Mouse (Mus musculus): ENCODE data around the gene Aif1.
A peak's percentile ranks its signal among the peaks of the same experiment; 100 is the strongest.

Gene Aif1

DNA sequence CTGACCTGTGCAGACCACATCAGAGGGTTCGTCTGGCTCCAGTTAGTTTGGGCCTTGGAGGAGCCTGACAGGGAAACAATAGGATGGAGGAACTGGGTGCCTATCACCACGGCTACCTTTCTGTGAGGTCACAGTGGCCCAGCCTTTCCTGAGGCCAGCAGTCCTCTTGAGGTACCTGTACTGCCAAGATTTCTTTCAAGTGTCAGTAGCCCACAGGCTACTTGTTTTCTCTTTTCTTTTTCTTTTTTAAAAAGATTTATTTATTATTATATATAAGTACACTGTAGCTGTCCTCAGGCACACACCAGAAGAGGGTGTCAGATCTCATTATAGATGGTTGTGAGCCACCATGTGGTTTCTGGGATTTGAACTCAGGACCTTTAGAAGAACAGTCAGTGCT is at the start of gene Aif1:
TSS of gene Aif1 (minus strand) at position 101 of the 400 bp plus-strand sequence.
- DNase-seq (ENCODE audit: low read depth): no peak

DNA sequence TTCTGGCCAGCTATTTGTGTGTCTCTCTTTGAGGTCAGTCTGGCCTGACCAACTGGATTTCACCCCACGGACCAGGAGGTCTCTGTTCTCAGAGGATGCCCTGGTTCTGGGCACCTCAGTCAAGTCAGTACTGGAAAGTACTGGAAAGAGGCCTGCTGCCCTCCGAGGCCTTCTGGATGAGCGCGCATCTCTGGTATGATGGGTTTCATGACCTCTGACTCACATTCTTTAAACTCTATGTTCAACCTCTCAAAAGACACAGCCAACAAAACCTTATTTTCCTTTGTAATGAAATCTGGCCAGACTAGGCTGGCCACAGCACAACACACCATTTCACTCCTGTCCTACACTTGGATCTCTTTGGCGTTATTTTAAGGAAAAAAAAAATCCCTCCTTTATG is 49.6 kb upstream of the Aif1 start:
- no peak for DNase-seq (ENCODE audit: low read depth)

DNA sequence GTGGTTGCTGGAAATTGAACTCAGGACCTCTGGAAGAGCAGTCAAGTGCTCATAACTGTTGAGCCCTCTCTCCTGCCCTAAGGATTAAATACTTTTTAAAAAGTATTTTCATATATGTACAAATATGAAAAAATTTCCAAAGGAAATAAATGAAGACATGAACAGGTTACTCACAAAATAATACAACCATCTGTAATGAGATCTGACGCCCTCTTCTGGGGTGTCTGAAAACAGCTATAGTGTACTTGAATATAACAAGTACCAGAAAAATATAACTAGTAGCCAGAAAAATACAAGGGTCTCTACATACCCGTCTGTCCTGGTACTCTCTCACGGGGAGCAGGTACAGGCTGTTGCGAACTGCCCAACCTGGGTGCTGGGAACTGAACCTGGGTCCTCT is 48.8 kb upstream of the Aif1 start:
- peak; percentile 40 for DNase-seq (ENCODE audit: low read depth)

DNA sequence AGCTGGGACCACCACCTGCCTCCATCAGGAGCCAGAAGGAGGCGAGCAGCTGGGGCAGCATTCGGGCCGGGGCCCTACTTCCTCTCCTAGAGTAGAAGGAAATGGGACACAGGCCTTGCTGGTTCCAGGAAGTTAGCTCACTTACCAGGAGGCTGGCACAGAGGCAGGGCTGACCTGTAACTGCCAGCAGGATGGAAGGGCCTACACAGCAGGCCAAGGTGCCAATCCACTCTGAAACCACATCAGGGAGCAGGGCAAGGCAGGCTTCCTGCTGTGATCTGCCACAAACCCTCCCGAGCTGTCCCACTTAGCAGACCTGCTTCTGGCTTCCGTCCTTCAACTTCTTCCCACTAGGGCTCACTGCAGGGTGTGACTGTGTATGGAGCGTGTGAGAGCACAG is 46.4 kb upstream of the Aif1 start:
- DNase-seq (ENCODE audit: low read depth): peak; percentile 96

DNA sequence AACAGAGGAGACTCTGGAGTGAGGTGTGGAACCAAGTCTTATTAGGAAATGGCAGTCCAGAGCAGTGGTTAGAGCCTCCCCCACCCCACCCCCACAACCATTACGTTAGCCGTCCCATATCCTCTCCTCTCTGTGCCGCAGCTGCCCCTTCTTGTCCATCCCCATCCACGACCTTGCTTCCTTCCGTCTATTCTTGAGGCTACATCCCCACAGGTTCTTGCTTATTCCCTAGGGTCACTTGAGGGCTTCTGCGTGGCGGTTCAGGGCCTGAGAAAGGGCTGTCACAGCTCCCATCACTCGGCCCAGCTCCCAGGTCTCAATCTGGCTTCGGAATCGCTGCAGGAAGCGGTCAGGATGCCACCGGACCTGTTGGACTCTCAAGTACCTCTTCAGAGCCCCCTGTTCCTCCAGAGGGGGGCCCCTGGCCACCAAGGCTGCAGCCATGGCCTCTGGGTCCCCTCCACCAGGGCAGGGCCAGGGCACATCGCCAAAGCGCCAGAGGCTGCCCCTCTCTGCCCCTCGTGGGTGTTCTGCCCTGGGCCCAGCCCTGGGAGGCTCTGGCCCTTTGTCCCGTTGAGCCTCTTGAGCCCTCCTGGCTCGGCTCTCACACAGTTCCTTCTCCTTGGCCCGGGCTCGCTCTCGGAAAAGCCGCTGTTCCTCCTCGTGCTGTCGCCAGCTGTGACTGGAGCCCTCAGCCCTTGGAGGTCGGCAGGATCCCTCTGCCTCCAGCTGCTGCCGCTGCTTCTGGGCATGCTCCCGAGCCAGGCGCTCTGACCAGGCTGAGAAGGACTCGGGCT is 44.5 kb upstream of the Aif1 start, which contains the start of gene Gm16181:
TSS of gene Gm16181 (plus strand) at position 679 of the 797 bp plus-strand sequence.
- no peak for DNase-seq (ENCODE audit: low read depth)

DNA sequence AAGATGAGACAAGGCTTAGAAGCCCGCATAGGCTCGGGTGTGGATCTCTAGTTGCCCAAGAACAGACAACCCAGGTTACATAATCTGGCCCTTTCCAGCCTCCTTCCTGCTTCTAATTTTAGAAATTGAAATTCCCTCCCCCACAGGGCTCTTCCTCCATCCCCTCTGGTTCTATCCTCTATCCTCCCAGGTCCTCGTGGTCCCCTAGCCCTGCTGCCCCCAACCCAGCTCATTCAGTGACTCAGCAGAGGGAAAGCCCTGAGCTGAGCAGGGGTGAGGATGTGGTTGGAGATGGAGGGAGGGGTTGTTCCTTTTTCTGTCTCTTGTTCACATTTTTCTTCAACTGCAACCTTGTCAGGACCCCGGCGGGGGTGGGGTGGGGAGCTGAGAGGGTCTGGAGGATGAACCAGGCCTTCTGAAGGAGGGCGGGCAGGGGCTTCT is 43.8 kb upstream of the Aif1 start:
- DNase-seq (ENCODE audit: low read depth): peak; percentile 88

DNA sequence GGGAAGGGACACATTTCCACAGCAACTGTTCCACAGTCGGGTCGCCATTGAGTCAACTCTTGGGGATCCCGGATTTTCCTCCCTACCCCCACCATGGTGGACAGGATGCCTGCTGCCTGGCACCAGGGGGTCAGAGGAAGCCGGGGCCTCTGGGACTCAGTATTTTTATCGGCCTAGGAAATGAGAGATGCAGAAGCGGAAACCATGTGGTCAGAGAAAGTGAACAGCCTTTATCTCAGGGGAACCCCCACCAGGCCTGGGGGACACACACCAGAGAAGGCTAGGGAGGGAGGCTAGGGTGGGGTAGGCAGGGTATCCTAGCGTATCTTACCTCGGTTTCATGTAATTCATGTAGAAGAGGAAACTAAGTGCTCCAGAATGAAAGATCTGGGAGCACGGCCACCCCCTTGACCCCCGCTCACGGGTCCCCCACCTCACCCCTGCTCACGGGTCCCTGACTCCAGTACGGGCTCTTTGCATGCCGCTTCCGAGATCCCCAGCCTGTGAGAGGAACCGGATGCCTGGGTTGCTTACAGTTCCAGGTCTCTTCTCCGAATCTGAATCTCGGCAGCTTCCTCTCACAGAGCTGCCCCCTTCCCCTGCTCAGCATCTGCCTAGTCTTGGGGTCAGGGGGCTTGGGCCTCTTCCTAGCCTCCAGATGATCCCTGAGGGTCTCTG is 42.8 kb upstream of the Aif1 start:
- peak; percentile 94 for DNase-seq (ENCODE audit: low read depth)

DNA sequence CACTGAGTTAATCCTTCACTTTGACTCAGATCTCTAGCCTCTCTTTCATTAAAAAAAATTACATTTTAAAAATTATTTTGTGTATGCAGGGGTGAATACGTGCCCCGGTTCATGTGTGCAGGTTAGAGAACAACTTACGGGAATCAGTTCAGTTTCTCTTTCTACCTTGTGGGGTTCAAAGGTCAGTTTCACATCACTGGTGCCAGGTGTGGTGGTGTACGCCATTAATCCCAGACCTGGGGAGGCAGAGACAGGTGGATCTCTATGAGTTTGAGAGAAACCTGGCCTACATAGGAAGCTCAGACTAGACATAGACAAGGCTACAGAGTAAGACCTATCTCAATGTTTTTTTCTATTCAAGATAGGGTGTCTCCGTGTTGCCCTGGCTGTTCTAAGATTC is 37.2 kb upstream of the Aif1 start:
- no peak for DNase-seq (ENCODE audit: low read depth)

DNA sequence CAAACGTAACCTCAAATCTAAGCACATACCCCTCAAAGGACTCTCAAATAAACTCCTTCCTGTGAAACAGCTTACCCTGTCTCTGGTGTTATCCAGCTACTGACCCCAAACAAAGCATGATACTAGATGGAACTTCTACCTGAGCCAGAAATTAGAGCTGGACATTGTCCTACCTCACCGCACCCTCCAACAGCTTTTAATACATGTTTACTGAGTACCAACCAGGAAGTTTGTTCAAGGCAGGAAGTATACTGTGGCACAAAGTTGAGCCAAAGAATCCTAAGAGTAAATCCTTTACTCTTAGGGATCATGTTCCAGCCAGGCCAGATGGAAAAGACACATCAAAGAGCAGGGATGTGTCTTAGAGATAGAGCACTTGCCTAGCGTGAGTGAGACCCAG is 34.7 kb upstream of the Aif1 start:
- DNase-seq (ENCODE audit: low read depth): no peak

DNA sequence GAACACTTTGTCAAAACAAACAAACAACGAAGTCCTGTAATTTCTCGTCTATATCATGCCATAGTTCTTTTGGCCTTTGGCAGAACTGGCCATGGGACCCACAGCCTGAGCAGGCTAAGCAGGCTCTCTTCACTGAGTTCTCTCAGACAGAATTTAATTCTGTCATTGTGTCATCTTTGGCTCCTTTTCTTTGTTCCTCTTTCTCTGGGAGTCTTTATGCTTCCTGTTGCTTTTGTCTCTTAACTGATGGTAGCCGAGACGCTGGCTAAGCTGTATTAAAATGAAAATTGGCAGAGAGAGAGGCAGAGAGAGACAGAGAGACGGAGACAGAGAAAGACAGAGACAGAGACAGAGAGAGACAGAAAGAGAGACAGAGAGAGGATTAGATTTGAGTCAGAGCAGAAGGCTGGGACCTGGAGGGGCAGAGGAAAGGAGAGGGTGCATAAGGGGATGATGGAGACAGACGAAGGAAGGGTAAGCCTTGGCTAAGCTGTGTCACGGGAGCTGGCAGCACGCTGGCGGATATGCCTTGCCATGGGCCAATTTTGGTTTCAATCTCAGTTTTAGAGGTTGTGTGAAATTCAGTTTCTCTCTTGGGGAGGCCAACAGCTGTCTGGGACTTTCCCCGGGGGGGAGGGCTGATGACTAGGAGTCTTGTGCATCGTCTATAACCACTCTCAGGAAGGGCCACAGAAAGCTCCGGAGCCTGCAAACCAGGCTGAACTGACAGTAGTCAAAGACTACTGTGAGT is 34.1 kb upstream of the Aif1 start:
- DNase-seq (ENCODE audit: low read depth): no peak

DNA sequence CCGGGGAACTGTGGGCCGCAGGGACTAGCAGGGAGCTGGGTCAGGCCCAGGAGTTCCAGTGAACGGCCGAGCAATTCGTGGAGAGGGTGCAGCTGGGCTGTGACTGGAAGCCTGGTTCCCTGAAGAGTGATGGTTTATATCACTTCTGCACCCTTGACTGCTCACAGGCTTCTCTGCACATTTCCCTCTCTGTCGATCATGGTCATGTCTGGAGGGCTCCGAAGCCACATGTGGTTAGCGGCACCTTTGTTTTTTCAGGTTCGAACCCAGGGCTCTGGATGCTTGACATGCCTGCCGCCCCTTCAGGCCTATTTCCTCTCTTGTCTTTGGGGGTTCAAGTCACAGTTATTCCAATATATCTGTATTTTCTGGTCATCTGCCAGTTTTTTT is 29.5 kb upstream of the Aif1 start:
- DNase-seq (ENCODE audit: low read depth): no peak

DNA sequence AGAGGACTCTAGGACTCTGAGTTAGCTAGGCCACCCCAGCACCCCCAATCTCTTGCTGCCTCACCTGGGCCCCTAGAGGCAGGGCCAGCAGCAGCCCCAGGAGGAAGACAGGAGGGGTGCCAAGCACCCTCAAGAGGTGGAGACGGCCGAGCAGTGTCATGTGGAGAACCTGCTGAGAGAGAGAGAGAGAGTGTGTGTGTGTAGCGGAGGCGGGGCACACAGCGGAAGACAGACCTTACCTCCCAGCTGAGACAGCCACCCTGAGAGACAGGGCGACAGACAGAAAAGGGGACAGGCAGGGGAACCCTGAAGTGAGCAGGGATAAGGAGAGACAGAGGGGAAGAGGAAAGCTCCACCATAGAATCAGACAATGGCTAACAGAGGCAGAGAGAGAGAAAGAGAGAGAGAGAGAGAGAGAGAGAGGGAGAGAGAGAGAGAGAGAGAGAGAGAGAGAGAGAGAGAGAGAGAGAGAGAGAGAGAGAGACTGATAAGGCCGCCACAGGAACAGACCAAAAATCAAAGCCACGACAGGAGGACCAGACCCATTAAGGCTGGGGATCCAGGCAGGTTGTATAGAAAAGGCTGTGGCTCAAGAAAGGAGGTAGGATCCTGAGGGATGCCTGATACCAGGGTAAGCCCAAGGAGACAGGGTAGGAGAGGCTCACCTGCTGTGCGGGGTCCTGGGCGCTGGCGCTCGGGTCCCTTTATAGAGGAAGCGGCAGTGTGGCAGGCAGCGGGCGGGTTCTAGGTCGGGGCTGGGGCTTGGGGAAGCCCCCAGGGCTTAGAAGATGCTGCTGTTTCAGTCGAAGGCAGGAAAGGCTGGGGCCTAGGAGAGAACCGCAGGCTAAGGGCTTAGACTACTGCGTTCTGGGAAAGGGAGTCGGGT is 28.9 kb upstream of the Aif1 start, which contains the start of gene Lta:
TSS of gene Lta (minus strand) at position 858 of the 886 bp plus-strand sequence.
- no peak for DNase-seq (ENCODE audit: low read depth)

DNA sequence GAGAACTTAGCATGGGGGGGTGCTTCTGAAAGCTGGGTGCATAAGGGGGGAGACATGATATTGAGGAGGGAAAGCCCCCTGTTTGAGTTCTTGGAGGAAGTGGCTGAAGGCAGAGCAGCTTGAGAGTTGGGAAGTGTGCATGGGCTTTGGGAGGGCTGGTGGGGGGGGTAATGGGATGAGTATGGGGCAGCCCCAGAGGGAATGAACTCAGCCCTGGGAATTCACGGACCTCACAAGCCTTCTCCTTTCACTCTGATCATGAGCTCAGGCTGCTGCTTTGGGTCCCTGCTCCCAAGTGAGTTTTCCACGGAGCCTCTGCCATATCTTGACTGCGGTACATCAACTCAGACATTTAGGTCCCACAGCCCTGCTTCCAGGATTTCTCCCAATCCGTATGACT is 26.6 kb upstream of the Aif1 start:
- DNase-seq (ENCODE audit: low read depth): no peak

DNA sequence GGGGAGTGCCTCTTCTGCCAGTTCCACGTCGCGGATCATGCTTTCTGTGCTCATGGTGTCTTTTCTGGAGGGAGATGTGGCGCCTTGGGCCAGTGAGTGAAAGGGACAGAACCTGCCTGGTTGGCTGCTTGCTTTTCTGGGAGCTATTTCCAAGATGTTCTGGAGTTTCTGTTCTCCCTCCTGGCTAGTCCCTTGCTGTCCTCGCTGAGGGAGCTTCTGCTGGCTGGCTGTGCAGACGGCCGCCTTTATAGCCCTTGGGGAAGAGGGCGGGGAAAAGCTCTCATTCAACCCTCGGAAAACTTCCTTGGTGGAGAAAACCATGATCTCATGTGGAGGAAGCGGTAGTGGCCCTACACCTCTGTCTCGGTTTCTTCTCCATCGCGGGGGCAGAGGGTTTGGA is 25.9 kb upstream of the Aif1 start, which contains the start of gene Tnf:
TSS of gene Tnf (minus strand) at position 221 of the 400 bp plus-strand sequence.
- peak; percentile 93 for DNase-seq (ENCODE audit: low read depth)

DNA sequence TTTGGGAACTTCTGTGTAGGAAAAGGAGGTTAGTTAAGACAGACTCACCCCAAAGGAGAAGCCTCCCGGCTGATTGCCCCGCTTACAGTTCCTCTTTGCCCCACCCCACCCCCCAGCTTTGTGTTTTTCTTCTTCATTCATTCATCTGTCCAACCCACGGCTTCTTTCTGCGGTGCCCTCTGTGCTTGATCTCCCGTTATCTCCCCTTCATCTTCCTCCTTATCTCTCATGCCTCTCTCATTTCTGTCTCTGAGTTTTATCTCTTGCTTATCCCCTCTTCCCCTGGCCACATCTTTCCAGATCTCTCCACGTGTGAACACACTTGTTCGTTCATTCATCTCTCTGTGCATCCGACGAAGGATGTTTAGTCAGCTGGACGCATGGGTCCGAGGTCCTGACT is 25.3 kb upstream of the Aif1 start:
- peak; percentile 58 for DNase-seq (ENCODE audit: low read depth)

DNA sequence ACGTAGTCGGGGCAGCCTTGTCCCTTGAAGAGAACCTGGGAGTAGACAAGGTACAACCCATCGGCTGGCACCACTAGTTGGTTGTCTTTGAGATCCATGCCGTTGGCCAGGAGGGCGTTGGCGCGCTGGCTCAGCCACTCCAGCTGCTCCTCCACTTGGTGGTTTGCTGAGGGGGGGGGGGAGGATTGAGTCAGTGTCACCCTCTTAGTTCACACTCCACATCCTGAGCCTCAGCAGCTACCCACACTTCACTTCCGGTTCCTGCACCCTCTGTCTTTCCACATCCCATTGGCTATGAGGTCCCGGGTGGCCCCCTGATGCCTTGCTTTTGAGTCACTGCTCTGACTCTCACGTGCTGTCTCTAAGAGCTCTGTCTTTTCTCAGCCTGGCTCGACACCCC is 24.5 kb upstream of the Aif1 start:
- DNase-seq (ENCODE audit: low read depth): peak; percentile 99

DNA sequence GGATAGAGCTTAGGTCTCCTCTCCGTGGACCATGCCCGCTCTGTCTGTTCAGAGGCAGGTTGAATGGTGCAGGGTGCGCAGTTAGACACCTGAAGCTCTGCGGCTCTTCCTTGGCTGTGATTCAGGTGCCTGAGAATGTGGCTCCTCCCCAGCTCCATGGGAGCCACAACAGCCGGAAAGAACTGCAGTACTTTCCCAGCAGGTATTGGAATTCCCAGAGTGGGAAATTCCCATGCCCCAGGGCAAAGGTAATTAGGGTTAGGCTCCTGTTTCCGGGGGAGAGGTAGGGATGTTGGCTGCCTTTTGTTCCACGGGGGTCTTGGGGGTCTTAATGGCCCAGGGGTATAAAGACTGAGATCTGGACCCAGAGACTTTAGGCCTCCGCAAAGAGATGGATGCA is 23.1 kb upstream of the Aif1 start:
- no peak for DNase-seq (ENCODE audit: low read depth)

DNA sequence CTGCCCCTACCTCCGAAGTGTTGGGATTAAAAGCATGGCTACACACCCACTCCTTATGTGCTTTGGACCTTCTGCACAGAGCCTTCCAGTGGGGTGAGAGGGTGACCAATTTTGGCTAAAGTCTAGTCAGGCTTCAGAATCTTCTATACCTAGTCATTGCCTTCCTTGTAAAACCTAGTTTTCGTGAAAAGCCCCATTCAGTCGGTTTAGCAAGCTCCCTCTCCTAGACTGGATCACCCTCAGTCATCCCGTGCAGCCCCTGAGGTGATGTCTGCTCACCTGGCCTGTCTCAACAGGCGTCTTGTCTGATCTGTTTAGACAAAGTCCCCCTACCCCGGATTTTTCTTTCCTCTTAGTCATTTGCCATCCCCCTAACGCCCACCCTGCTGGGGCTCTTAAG is 22.2 kb upstream of the Aif1 start:
- DNase-seq (ENCODE audit: low read depth): no peak

DNA sequence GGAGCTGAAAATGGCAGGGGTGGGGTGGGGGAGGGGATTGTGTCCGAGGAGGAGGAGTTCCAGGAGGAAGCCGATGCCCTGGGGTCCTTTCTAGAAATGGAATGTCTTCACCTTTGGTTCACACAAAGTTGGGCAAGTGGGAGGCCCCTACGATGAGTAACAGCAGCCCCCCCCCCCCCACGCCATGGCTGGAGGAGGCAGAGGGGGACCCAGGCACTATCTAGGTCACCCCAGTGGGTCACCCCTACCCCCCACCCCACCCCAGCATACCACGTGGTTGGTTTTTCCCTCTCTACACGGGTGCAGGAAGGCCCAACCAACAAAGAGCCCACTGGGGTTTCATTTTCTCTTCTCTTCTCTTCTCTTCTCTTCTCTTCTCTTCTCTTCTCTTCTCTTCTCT is 21.3 kb upstream of the Aif1 start:
- peak; percentile 64 for DNase-seq (ENCODE audit: low read depth)

DNA sequence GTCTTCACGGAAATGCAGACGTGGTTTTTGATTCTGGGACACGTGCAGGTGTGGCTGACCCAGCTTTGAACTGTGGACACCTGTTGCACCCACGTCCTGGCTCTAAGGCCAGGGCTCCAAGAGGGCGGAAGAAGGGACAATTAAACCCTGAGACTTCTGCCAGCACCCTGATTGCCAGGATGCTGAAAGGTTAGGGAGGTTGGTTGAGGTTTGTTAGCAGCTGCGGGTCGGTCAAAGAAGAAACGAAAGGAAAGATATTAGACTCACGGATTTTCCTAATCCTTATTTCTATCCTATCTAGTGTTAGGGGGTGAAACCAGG is 20.4 kb upstream of the Aif1 start:
- DNase-seq (ENCODE audit: low read depth): no peak

DNA sequence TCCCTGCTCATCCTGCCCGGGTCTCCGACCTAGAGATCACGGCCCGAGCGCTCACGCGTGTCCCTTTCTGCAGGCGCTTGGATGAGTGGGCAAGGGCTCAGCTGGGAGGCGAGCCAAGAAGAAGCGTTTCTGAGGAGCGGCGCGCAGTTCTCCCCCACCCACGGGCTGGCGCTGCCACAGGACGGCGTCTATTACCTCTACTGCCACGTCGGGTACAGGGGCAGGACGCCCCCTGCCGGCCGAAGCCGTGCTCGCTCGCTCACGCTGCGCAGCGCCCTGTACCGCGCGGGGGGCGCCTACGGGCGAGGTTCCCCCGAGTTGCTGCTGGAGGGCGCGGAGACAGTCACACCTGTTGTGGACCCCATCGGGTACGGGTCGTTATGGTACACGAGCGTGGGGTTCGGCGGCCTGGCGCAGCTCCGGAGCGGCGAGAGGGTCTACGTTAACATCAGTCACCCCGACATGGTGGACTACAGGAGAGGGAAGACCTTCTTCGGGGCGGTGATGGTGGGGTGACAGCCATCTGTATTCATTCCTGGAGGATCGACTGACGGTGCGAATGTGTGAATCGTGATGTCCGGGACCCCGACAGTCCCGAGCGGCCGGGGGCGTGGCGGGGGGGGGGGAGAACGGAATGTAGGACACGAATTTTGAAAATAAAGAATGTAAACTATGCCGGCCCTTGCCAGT is 19.9 kb upstream of the Aif1 start:
- peak; percentile 75 for DNase-seq (ENCODE audit: low read depth)

All from 416B (cell line).